Mouse (Mus musculus): ENCODE data around the gene Htra1.

GRCm38 (mm10) chr7:130918260-130918659, 17.7 kb upstream of the Htra1 start:
- TF ChIP-seq CTCF (IDR thresholded peaks at IDR 0.05; ENCODE audit: control insufficient read depth, insufficient read depth, insufficient read length) (no peak), CEBPB (IDR thresholded peaks at IDR 0.05; ENCODE audit: low read depth) (no peak)
